Mouse (Mus musculus): ENCODE measurements around the gene Calr. TPM values are rescaled to one million over a fixed set of nuclear protein-coding genes. Genes with fewer than 3 reads are reported as not detected.

The Calr gene
- polyA plus RNA-seq, 1 experiment from 2014 or later: 318 TPM

GRCm38 (mm10) chr8:84825636-84826035, 21.1 kb downstream of the Calr start:
- Histone ChIP-seq H3K27ac (ENCODE audit: low read length) (no peak overlapping the region), H3K4me2 (replicated peaks; ENCODE audit: low read depth, low read length) (no peak overlapping the region), H3K4me3 (ENCODE audit: low read depth, low read length) (no peak overlapping the region), H3K9ac (replicated peaks; ENCODE audit: low read depth) (no peak overlapping the region), H3K9me3 (ENCODE audit: low read length) (no peaks in the 10 kb centered on the region), H3K4me1 (ENCODE audit: insufficient read depth, low read depth, low read length) (no peaks in the 10 kb centered on the region), H3K36me3 (ENCODE audit: insufficient read depth, low read length) (no peaks in the 10 kb centered on the region), H3K27me3 (replicated peaks; ENCODE audit: insufficient read depth, low read length) (no peaks in the 10 kb centered on the region)
- ATAC-seq (no peak), DNase-seq (ENCODE audit: low spot score) (no peak)
- no peak for TF ChIP-seq EP300 (IDR thresholded peaks at IDR 0.05)
- no peak for TF ChIP-seq CTCF (IDR thresholded peaks at IDR 0.05)
- WGBS: 41% methylated on average over 4 of the region's 4 CpGs

GRCm38 (mm10) chr8:84823653-84824052, 23.1 kb downstream of the Calr start:
- H3K9ac ChIP-seq (replicated peaks; ENCODE audit: low read depth): no peak overlapping the region
- 0% methylated on average over 15 of the region's 18 CpGs for WGBS

DNA sequence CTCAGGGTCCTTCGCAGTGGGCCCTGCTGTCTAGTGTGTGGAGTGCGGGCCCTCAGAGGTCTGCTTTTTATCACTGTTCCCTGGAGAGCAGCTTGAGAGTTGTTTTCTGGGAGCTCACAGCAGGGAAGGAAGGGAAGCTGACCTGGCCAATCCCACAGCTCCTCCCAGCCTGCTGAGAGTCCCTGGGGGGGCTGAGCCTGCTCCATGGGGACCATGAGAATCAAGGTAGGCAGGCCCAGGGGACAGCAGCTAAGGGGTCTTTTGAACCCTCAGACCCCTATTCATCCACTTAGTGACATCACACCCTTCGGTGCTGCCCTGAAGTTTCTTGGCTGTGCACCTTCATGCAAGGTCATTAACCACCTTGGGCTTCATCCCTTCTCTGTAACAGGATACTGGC, 24.0 kb downstream of the Calr start, which contains the start of gene Dand5:
Gene Dand5 (minus strand): TSS at position 101 of the 400 bp plus-strand sequence.
- no peak for ATAC-seq
- no peaks in the 10 kb centered on the region for H3K9me3 ChIP-seq (ENCODE audit: low read length)
- H3K27me3 ChIP-seq (replicated peaks; ENCODE audit: insufficient read depth, low read length): no peaks in the 10 kb centered on the region
- whole genome bisulfite sequencing: 48% methylated on average over 3 of the region's 3 CpGs
- no peak within 1 kb of the TSS for H3K4me3 ChIP-seq (ENCODE audit: low read depth, low read length)
- TF ChIP-seq CTCF (IDR thresholded peaks at IDR 0.05): no peak
- no peak for TF ChIP-seq EP300 (IDR thresholded peaks at IDR 0.05)
- no peak within 1 kb of the TSS for H3K9ac ChIP-seq (replicated peaks; ENCODE audit: low read depth)
- no peak within 1 kb of the TSS for H3K4me2 ChIP-seq (replicated peaks; ENCODE audit: low read depth, low read length)
- DNase-seq (ENCODE audit: low spot score): no peak
- H3K36me3 ChIP-seq (ENCODE audit: insufficient read depth, low read length): no peaks in the 10 kb centered on the region
- H3K27ac ChIP-seq (ENCODE audit: low read length): no peak within 1 kb of the TSS
- no peaks in the 10 kb centered on the region for H3K4me1 ChIP-seq (ENCODE audit: insufficient read depth, low read depth, low read length)

More at GRCm38 (mm10) chr8:84823653-84824052, 23.1 kb downstream of the Calr start:
- TF ChIP-seq EP300 (IDR thresholded peaks at IDR 0.05) (no peak), CTCF (IDR thresholded peaks at IDR 0.05) (peak; percentile 89)
- H3K9me3 ChIP-seq (ENCODE audit: low read length): no peaks in the 10 kb centered on the region
- no peaks in the 10 kb centered on the region for H3K36me3 ChIP-seq (ENCODE audit: insufficient read depth, low read length)
- no peaks in the 10 kb centered on the region for H3K27me3 ChIP-seq (replicated peaks; ENCODE audit: insufficient read depth, low read length)
- no peaks in the 10 kb centered on the region for H3K4me1 ChIP-seq (ENCODE audit: insufficient read depth, low read depth, low read length)
- peak; percentile 86 for ATAC-seq
- H3K27ac ChIP-seq (ENCODE audit: low read length): no peak overlapping the region
- peak; percentile 83 for DNase-seq (ENCODE audit: low spot score)
- no peak overlapping the region for H3K4me2 ChIP-seq (replicated peaks; ENCODE audit: low read depth, low read length)
- H3K4me3 ChIP-seq (ENCODE audit: low read depth, low read length): no peak overlapping the region

DNA sequence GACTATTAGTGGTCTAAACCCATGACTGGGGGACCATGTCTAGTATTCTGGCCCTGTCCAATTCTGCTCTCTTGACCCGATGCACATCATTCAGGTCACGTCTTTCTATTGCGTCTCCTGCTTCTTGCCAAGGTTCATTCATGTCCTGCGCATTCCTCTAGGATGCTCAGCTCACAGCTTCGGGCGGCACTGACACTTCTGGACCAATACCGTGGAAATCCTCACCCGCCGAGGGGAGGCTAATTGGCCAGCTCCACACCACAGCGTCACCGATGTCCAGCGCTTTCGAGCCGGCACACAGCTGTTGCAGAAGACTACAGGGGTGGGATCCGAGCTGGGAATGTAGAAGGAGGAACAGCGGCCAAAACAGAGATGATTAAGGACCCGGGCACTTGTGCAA, 30.6 kb downstream of the Calr start:
- Histone ChIP-seq H3K9me3 (ENCODE audit: low read length) (no peaks in the 10 kb centered on the region), H3K4me2 (replicated peaks; ENCODE audit: low read depth, low read length) (no peak overlapping the region), H3K36me3 (ENCODE audit: insufficient read depth, low read length) (no peaks in the 10 kb centered on the region), H3K4me3 (ENCODE audit: low read depth, low read length) (no peak overlapping the region), H3K27ac (ENCODE audit: low read length) (no peak overlapping the region), H3K9ac (replicated peaks; ENCODE audit: low read depth) (no peak overlapping the region), H3K4me1 (ENCODE audit: insufficient read depth, low read depth, low read length) (peaks cover 3% of the 10 kb centered on the region; the same call in 1 of the 2 replicates), H3K27me3 (replicated peaks; ENCODE audit: insufficient read depth, low read length) (no peaks in the 10 kb centered on the region)
- DNase-seq (ENCODE audit: low spot score): no peak
- 71% methylated on average over 17 of the region's 17 CpGs for WGBS
- ATAC-seq: no peak
- TF ChIP-seq EP300 (IDR thresholded peaks at IDR 0.05): no peak
- no peak for TF ChIP-seq CTCF (IDR thresholded peaks at IDR 0.05)

- H3K27ac ChIP-seq (ENCODE audit: low read length): no peak overlapping the region
- ATAC-seq (peak; percentile 79), DNase-seq (ENCODE audit: low spot score) (peak; percentile 94)
- H3K27me3 ChIP-seq (replicated peaks; ENCODE audit: insufficient read depth, low read length): no peaks in the 10 kb centered on the region
- H3K4me3 ChIP-seq (ENCODE audit: low read depth, low read length): no peak overlapping the region
- no peak overlapping the region for H3K4me2 ChIP-seq (replicated peaks; ENCODE audit: low read depth, low read length)
- no peak for TF ChIP-seq EP300 (IDR thresholded peaks at IDR 0.05)
- TF ChIP-seq CTCF (IDR thresholded peaks at IDR 0.05): peak; percentile 99
- no peaks in the 10 kb centered on the region for H3K9me3 ChIP-seq (ENCODE audit: low read length)
- H3K4me1 ChIP-seq (ENCODE audit: insufficient read depth, low read depth, low read length): peaks cover 3% of the 10 kb centered on the region; the same call in 1 of the 2 replicates
- H3K36me3 ChIP-seq (ENCODE audit: insufficient read depth, low read length): no peaks in the 10 kb centered on the region
- 7% methylated on average over 9 of the region's 9 CpGs for WGBS
- no peak overlapping the region for H3K9ac ChIP-seq (replicated peaks; ENCODE audit: low read depth)
These were observed 31.2 kb downstream of the Calr start for GRCm38 (mm10) chr8:84815547-84815946.

DNA sequence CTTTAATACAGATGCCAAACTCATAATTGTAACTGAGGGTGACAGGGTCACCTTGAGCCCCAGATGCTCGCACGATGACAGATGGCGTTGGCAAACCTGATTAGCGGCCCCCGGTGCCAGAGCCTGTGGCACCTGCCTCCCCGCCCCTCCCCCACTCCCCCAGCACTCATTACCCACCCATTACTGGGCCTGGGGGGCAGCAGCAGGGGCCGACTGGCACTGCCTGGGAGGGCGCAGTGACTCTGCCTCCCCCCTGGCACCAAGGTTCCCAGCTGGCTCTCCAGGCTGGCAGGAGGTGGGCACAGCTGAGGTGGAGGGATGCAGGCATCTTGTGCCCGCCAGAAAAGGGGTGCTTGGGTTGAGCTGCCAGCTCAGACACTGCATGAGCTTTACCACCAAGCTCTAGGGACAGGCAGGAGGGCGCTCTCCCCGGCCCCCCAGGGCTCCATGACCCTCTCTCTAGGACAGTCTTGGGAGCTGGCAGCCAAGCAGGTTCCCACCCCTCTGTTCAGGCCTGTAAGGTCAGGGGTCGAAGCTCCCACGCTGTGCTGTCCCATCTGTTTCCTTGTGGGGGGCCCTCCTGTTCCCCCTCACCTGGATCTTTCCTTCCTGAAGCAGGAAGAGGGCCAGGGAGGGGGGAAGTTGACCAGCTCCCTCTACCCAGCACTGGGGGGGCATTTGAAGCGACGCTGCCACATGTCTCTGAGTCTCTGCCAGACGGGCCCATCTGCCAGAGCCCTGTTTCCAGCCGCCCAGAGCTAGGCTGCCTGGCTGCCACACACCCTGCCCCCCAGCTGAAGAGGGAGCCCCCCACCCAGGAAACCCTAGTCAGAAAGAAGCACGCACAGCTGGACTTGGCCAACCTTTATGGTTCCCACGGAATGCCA, 31.9 kb downstream of the Calr start:
- H3K4me1 ChIP-seq (ENCODE audit: insufficient read depth, low read depth, low read length): peaks cover 3% of the 10 kb centered on the region; the same call in 1 of the 2 replicates
- TF ChIP-seq CTCF (IDR thresholded peaks at IDR 0.05): no peak
- TF ChIP-seq EP300 (IDR thresholded peaks at IDR 0.05): no peak
- no peaks in the 10 kb centered on the region for H3K27me3 ChIP-seq (replicated peaks; ENCODE audit: insufficient read depth, low read length)
- no peak overlapping the region for H3K4me3 ChIP-seq (ENCODE audit: low read depth, low read length)
- 37% methylated on average over 19 of the region's 19 CpGs for WGBS
- ATAC-seq: 0 out of 2 replicates have a peak, but pooled peaks have one; percentile 0
- no peak overlapping the region for H3K4me2 ChIP-seq (replicated peaks; ENCODE audit: low read depth, low read length)
- DNase-seq (ENCODE audit: low spot score): no peak
- H3K9ac ChIP-seq (replicated peaks; ENCODE audit: low read depth): no peak overlapping the region
- no peak overlapping the region for H3K27ac ChIP-seq (ENCODE audit: low read length)
- H3K36me3 ChIP-seq (ENCODE audit: insufficient read depth, low read length): no peaks in the 10 kb centered on the region
- H3K9me3 ChIP-seq (ENCODE audit: low read length): no peaks in the 10 kb centered on the region
